Mouse (Mus musculus) testis, adult 2 months (tissue): Measurements from ENCODE around the gene Olfr1395. TPM values are rescaled to one million over a fixed set of nuclear protein-coding genes. Genes with fewer than 3 reads are reported as not detected.
A peak's percentile ranks its signal among the peaks of the same experiment; 100 is the strongest.

Experiments
- H3K27ac ChIP-seq: fragments of 200-500 bp; 2 replicates; pipeline ENCODE4 v1.5.1; 2012; ENCODE audit warnings: low read depth, low read length; ENCODE audit not compliant: control insufficient read depth, insufficient read depth
- H3K27me3 ChIP-seq: fragments of 200-500 bp; 2 replicates; pipeline ENCODE4 v1.6.1; 2012; ENCODE audit warnings: mild to moderate bottlenecking, low read length, moderate library complexity; ENCODE audit not compliant: control insufficient read depth, insufficient read depth
- H3K36me3 ChIP-seq: fragments of 200-500 bp; 2 replicates; pipeline ENCODE4 v1.6.1; 2012; ENCODE audit warnings: mild to moderate bottlenecking, low read length; ENCODE audit not compliant: control insufficient read depth, insufficient read depth
- H3K4me1 ChIP-seq: fragments of 200-500 bp; 2 replicates; pipeline ENCODE4 v1.6.1; 2012; ENCODE audit warnings: low read length; ENCODE audit not compliant: control insufficient read depth, insufficient read depth
- H3K4me3 ChIP-seq: fragments of 200-500 bp; 2 replicates; pipeline ENCODE4 v1.5.1; 2012; ENCODE audit warnings: low read depth, mild to moderate bottlenecking, low read length, moderate library complexity, mixed read lengths; ENCODE audit not compliant: control insufficient read depth
- CTCF ChIP-seq: fragments of 200-500 bp; IDR thresholded peaks from 2 replicates; pipeline ENCODE4 v1.5.1; 2012; ENCODE audit warnings: low read depth, mild to moderate bottlenecking, inconsistent platforms, low read length, moderate library complexity; ENCODE audit not compliant: control insufficient read depth, insufficient read depth, insufficient replicate concordance
- POLR2A ChIP-seq: fragments of 200-500 bp; IDR thresholded peaks from 2 replicates; pipeline ENCODE4 v1.6.1; 2012; ENCODE audit warnings: low read depth, mild to moderate bottlenecking, inconsistent platforms, low read length, moderate library complexity; ENCODE audit not compliant: control insufficient read depth
- polyA plus RNA-seq: library from polyadenylated mRNA; depleted of rRNA; stranded (reverse); fragments of >200 nt; gene quantifications from 2 replicates; pipeline ENCODE4 v1.2.3, GENCODE M21; 2012; rRNA removed

The Olfr1395 gene
- not detected in 2 replicates for polyA plus RNA-seq

DNA sequence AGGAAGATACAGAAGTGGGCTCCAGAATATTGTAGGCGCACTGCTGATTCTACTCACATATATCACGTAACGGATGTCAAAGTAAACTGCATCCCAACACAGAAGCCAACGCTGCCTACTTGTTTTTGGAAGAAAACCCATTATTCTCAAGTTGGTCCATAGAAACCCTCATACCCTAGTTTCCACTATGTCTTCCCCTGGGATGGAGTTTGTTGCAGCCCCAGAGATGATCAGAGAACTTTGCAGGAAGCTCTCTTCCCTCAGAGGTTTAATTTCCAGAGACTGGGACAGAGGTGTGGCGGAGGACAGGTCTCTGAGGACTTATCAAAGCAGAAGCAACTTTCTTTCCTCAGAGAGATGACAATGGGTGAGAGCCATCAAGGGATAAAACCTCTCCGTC, at the start of gene Olfr1395:
Gene Olfr1395 (plus strand): TSS at position 301 of the 400 bp plus-strand sequence.
- no peaks in the 10 kb centered on the region for H3K4me1 ChIP-seq
- H3K27ac ChIP-seq, result no peak within 1 kb of the TSS

DNA sequence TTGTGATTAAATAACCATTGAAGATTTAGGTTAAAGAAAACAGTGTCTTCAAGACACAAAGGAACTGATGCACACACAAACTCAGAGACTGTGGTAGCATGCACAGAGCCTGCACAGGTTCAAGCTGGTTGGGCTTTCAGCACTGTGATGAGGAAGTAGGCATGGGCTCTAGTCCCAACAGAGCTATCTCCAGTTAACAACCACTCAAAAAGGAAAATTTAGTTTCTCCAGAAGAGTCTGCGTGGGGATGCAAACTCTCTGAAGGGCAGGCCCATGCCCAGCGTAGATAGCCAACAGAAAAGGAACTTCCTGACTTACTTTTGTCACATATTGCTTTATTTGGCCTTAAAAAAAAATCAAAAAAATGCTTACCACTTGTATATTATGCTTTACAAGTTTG, 49.3 kb upstream of the Olfr1395 start:
- Histone ChIP-seq H3K4me3 (no peak overlapping the region), H3K27ac (no peak overlapping the region), H3K27me3 (no peaks in the 10 kb centered on the region), H3K36me3 (no peaks in the 10 kb centered on the region), H3K4me1 (peaks cover 7% of the 10 kb centered on the region)
- TF ChIP-seq POLR2A (no peak), CTCF (no peak)

More for the DNA sequence above, at the start of gene Olfr1395:
- no peaks in the 10 kb centered on the region for H3K27me3 ChIP-seq
- no peaks in the 10 kb centered on the region for H3K36me3 ChIP-seq
- H3K4me3 ChIP-seq, result no peak within 1 kb of the TSS
- TF ChIP-seq POLR2A (no peak), CTCF (no peak)

DNA sequence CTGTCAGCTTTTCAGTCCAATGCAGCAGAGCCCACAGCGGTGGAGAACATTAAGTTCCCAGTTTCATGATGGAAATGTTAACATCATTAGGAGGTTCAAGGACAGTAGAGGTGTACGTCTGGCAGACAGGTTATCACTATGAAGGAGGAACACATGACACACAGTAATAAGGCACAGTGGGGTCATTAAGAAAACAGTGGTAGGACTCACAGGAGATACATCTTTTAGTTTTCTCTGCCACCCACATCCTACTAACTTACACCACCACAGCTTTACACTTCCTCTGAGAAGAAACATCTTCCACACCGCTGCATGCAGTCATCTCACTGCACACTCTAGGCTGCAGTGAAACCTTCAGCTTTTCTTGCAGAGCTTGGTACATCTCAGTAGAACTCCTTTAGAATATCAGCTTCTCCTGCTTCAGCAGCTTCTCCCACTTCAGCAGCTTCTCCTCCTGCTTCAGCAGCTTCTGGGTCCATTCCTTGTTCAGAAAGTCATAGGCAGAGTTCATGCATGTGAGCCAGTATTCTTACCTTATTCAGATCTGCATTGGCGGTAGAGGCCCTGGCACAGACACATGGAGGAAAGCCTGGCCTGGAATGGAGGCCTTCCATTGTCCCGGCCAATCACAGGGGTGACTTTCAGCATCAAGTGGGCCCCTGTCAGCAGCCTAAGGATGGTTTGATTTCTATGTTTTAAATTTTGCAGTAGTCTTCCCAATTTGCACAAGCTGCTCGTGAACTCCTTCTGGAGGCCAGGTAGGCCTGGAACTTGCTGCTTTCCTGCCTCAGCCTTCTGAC, 48.0 kb upstream of the Olfr1395 start:
- no peaks in the 10 kb centered on the region for H3K36me3 ChIP-seq
- no peaks in the 10 kb centered on the region for H3K4me1 ChIP-seq
- no peaks in the 10 kb centered on the region for H3K27me3 ChIP-seq
- no peak overlapping the region for H3K4me3 ChIP-seq
- H3K27ac ChIP-seq, result no peak overlapping the region
- TF ChIP-seq POLR2A (no peak), CTCF (no peak)

DNA sequence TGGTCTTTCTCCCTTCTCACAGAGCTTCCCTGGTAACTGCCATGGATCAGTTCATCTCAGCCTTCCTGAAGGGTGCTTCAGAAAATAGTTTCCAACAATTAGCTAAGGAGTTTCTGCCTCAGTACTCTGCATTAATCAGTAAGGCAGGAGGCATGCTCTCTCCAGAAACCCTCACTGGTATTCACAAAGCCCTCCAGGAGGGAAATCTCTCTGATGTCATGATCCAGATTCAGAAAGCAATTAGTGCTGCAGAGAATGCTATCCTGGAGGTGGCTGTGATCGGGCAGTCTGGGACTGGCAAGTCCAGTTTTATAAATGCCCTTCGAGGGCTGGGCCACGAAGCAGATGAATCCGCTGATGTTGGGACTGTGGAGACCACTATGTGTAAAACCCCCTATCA, 46.7 kb upstream of the Olfr1395 start:
- Histone ChIP-seq H3K4me1 (no peaks in the 10 kb centered on the region), H3K4me3 (no peak overlapping the region), H3K36me3 (no peaks in the 10 kb centered on the region), H3K27me3 (no peaks in the 10 kb centered on the region), H3K27ac (no peak overlapping the region)
- TF ChIP-seq CTCF, result no peak
- no peak for TF ChIP-seq POLR2A

DNA sequence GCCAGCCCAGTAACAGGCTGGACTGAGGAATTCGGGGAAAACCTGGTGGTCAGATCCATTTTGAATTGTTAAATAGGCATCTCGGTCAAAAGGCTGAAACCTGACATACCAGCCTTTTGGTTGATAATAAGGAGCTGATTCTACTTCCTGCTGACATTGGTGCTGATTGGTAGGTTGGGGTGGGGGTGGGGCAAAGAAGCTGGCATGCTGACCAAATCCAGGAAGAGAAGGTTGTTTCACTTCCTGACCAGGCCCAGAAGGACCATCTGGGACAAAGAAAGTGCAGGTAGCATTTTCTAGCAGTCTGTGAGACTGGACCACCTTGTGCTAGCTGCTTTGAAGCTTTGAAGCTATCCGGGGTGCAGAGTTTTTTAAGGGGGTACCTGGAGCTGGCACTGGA, 41.7 kb upstream of the Olfr1395 start:
- H3K36me3 ChIP-seq, result no peaks in the 10 kb centered on the region
- no peak overlapping the region for H3K4me3 ChIP-seq
- TF ChIP-seq CTCF (no peak), POLR2A (no peak)
- peaks cover 9% of the 10 kb centered on the region for H3K4me1 ChIP-seq
- H3K27ac ChIP-seq, result no peak overlapping the region
- no peaks in the 10 kb centered on the region for H3K27me3 ChIP-seq

DNA sequence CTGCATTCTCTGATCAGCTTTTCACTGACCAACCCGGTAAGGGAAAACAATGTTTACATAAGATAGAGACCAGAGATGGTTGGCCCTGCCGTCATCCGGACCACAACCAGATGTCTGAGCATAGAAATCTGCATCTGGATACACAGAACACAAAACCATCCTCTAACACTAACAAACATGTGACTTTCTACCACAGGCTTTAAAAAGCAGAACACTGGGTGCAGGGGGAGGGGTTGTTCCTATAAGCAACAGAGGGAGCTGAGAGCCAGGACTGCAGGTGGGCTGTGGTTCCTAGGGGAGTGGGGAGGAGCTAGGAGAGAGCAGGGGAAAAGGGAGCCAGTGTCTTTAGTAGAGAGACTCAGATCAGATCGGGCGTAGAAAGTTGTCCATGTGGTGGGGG, 40.6 kb upstream of the Olfr1395 start:
- H3K36me3 ChIP-seq, result no peaks in the 10 kb centered on the region
- H3K27ac ChIP-seq, result no peak overlapping the region
- H3K4me3 ChIP-seq, result no peak overlapping the region
- TF ChIP-seq CTCF, result no peak
- no peak for TF ChIP-seq POLR2A
- no peaks in the 10 kb centered on the region for H3K27me3 ChIP-seq
- peaks cover 9% of the 10 kb centered on the region for H3K4me1 ChIP-seq

DNA sequence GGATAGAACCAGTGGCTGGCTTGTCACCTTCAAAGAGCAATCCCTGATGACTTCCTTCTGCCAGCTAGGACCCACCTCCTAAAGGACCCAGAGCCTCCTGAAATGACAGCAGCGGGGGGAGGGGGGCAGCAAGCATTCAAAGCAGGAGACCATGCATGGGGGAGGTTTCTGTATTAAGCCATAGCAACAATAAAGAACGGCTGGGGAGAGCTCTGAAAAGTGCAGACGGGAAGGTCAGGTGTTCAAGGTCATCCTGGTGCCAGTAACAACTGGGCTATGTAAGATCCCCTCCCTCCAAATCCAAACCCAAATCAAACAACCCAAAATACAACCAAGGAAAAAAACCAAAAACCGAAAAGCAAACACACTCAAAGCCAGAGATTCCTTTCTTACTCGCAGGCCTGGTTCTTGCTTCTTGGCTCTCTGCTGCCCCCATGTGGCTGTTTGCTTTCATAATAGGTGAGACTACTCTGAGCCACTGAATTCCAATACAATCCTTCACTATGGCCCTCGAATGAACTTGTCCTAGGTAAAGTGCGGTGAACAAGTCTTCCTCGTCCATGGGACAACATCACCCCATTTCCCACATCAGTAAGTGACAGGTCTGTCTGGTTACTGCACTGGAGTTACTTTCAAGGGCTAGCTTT, 38.9 kb upstream of the Olfr1395 start:
- no peak overlapping the region for H3K27ac ChIP-seq
- TF ChIP-seq POLR2A (no peak), CTCF (peak; percentile 35; the same call in 1 of the 2 replicates)

More for the DNA sequence above, 38.9 kb upstream of the Olfr1395 start:
- Histone ChIP-seq H3K4me1 (peaks cover 9% of the 10 kb centered on the region), H3K27me3 (no peaks in the 10 kb centered on the region), H3K36me3 (no peaks in the 10 kb centered on the region), H3K4me3 (no peak overlapping the region)
